Mouse (Mus musculus) stomach, postnatal 0 days (tissue): ENCODE results near the gene Duxbl3. TPM values are rescaled to one million over a fixed set of nuclear protein-coding genes. Genes with fewer than 3 reads are reported as not detected.

Experiments used
- ATAC-seq: fragments of 200-750 bp; cut with Nextera tagmentation; 2 replicates; pipeline ENCODE4 v1.8.0; 2017; ENCODE audit not compliant: low FRiP score, low TSS enrichment
- DNase-seq: peaks from one replicate; pipeline ENCODE4 v3.0.0-alpha.2; 2016; ENCODE audit warnings: low spot score
- H3K27ac ChIP-seq: fragments of 300-500 bp; sonication (generic); replicated peaks from 2 replicates; pipeline ENCODE4 v1.5.1; 2014; ENCODE audit warnings: mild to moderate bottlenecking, control low read depth
- H3K27me3 ChIP-seq: fragments of 300-500 bp; sonication (generic); 2 replicates; pipeline ENCODE4 v1.6.1; 2014; ENCODE audit warnings: low read length; ENCODE audit not compliant: control insufficient read depth, insufficient read depth
- H3K36me3 ChIP-seq: fragments of 300-500 bp; sonication (generic); 2 replicates; pipeline ENCODE4 v1.6.1; 2014; ENCODE audit warnings: low read length, mixed read lengths; ENCODE audit not compliant: control insufficient read depth, insufficient read depth
- H3K4me1 ChIP-seq: fragments of 300-500 bp; sonication (generic); replicated peaks from 2 replicates; pipeline ENCODE4 v1.6.1; 2014; ENCODE audit warnings: antibody characterized with exemption; ENCODE audit not compliant: control insufficient read depth, insufficient read depth
- H3K4me2 ChIP-seq: fragments of 300-500 bp; sonication (generic); replicated peaks from 2 replicates; pipeline ENCODE4 v1.6.1; 2014; ENCODE audit warnings: low read depth, mild to moderate bottlenecking, control low read depth, moderate library complexity
- H3K4me3 ChIP-seq: fragments of 300-500 bp; sonication (generic); 2 replicates; pipeline ENCODE4 v1.5.1; 2014; ENCODE audit warnings: low read depth, low read length, control low read depth
- H3K9ac ChIP-seq: fragments of 300-500 bp; sonication (generic); 2 replicates; pipeline ENCODE4 v1.6.1; 2014; ENCODE audit warnings: mild to moderate bottlenecking, low read length, control low read depth, mixed read lengths
- H3K9me3 ChIP-seq: fragments of 300-500 bp; sonication (generic); 2 replicates; pipeline ENCODE4 v1.6.1; 2016; ENCODE audit warnings: low read length; ENCODE audit not compliant: control insufficient read depth
- CTCF ChIP-seq: IDR thresholded peaks from 2 replicates; pipeline ENCODE4 v1.5.1; 2016; ENCODE audit warnings: antibody characterized with exemption, low read depth, mild to moderate bottlenecking, moderate library complexity
- EP300 ChIP-seq: optimal IDR thresholded peaks from 2 replicates; pipeline ENCODE3; 2016; ENCODE audit warnings: antibody characterized with exemption
- WGBS: fragments of 180-500 bp; shearing (Covaris S2); extraction: QIAGEN DNeasy Blood & Tissue Kit; methylation state at CpG from one replicate; pipeline ENCODE4 v1.1.7; 2014; 5-methylcytosine and 5-hydroxymethylcytosine counted together
- polyA plus RNA-seq: library from polyadenylated mRNA; unstranded; fragments of >200 nt; fragmentation: Nextera tagmentation; extraction: Ambion mirVana; gene quantifications from 2 replicates; pipeline ENCODE4 v1.2.1, GENCODE M21; 2015

Duxbl3 gene
- polyA plus RNA-seq, 1 experiment from 2014 or later: 1.5 TPM

DNA sequence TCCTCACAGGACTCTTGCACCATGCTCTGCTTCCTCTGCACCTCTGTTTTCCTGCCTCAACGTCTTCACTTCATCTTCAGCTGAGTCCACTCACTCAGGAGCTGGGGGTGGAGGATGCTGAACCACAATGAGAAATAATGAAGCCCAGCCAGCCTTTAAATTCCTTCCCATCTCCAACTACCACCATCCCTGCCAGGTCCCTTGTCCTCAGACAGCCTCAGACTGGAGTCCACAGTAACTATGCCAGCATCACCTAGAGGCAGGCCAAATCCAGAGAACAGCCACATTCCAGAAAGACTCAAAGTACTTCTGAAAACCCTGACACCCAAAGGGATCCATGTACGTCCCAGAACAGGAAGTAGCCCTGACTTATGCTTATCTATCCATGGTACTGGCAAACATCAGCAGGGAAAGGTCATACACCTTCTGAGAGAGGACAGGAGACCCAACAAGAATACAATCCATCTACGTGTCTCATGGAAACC is 58.5 kb downstream of the Duxbl3 start:
- Histone ChIP-seq H3K4me3 (no peak overlapping the region), H3K4me1 (no peaks in the 10 kb centered on the region), H3K4me2 (no peak overlapping the region), H3K9ac (no peak overlapping the region), H3K36me3 (no peaks in the 10 kb centered on the region), H3K27me3 (no peaks in the 10 kb centered on the region), H3K27ac (no peak overlapping the region), H3K9me3 (no peaks in the 10 kb centered on the region)
- ATAC-seq (no peak), DNase-seq (no peak)
- 52% methylated on average over 3 of the region's 3 CpGs for WGBS
- no peak for TF ChIP-seq EP300
- no peak for TF ChIP-seq CTCF

Other genes starting within 250 kb of the Duxbl3 start
- 77.5 and 113 TPM in 2 replicates for gene Gm9780, start 215.3 kb upstream of the Duxbl3 start, polyA plus RNA-seq
- 94.4 and 103 TPM in 2 replicates for gene Tmem254c, start 190.6 kb upstream of the Duxbl3 start, polyA plus RNA-seq
- not detected in 2 replicates for gene Cphx2, start 176.4 kb upstream of the Duxbl3 start, polyA plus RNA-seq
- not detected in 2 replicates for gene Cphx3, start 175.7 kb upstream of the Duxbl3 start, polyA plus RNA-seq
- gene Duxbl2, start 139.6 kb upstream of the Duxbl3 start, polyA plus RNA-seq: 0.67 TPM in 1 of 2 replicates, not detected in the other
- 97.2 and 127 TPM in 2 replicates for gene Plac9b, start 75.5 kb upstream of the Duxbl3 start, polyA plus RNA-seq
- 53.8 and 62.7 TPM in 2 replicates for gene Tmem254b, start 50.9 kb upstream of the Duxbl3 start, polyA plus RNA-seq